7 mouse cellular contexts compared by ENCODE assay signal in the genomic region with DNA sequence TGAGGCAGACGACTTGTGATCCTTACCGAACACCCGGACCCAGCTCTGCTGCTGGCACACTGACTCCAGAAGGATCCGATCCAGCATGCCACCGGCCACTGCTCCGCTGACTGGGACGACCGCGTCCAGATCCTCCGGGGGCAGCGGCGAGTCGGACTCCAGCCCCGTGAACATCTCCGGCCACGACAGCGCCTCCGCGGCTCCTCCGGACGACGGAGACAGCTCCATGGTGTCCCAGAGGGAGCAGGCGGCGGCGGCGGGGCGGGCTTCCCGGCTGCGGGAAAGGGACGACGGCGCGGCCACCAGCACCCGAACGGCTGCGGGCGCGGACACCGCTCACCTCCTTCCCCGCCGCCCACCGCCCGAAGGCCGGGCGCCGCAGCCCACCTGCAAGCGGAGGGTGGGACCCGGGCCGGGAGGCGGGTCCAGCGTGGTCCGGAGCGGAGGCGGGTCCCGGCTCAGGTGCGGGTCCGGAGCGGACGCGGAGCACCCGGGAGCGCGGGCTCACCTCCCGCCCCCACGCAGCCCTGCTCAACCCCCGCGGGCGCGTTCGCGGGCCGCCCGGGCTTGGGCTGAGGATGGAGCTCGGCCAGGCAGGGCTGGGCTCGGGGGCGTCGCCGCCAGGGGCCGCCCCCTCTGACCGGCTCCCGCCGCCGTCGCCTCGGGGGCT. TPM values are rescaled to one million over a fixed set of nuclear protein-coding genes. Genes with fewer than 3 reads are reported as not detected.
A peak's percentile ranks its signal among the peaks of the same experiment; 100 is the strongest.
DNase-seq lines count a peak whose midpoint lies in the region; ATAC-seq and TF ChIP-seq lines count a peak whose summit lies in the region.

No protein-coding gene starts in this region.

- peak; percentile 86 for ATAC-seq in hindbrain, embryonic 14.5 days (ENCODE audit: low FRiP score)

- H3K9ac ChIP-seq in hindbrain, embryonic 14.5 days, result peak overlapping the region; percentile 77

- DNase-seq in WW6 (ENCODE audit: low read depth, low spot score), result peak; percentile 24
- DNase-seq in cerebellum, adult 9-11 months, result peak; percentile 78
- DNase-seq in frontal cortex, postnatal 10 days (ENCODE audit: low spot score in 2 of 2), result peak; percentile 45 to 64
- peak; percentile 29 for DNase-seq in hindbrain, embryonic 14.5 days (ENCODE audit: low spot score)
- DNase-seq in left cerebral cortex, adult 2 months (ENCODE audit: extremely low spot score in 1 of 2, low spot score in 2 of 2), result peak; percentile 57 to 70
- peak; percentile 76 to 78 for DNase-seq in right cerebral cortex, postnatal 10 days (ENCODE audit: low spot score in 2 of 2)

- peaks cover 24% of the 10 kb centered on the region for H3K4me1 ChIP-seq in hindbrain, embryonic 14.5 days (replicated peaks; ENCODE audit: control insufficient read depth, insufficient read depth, low read length)

- no peaks in the 10 kb centered on the region for H3K9me3 ChIP-seq in hindbrain, embryonic 14.5 days (ENCODE audit: control insufficient read depth, low read length)

- no peaks in the 10 kb centered on the region for H3K79me2 ChIP-seq in macrophage (ENCODE audit: inconsistent target)

- H3K27ac ChIP-seq in hindbrain, embryonic 14.5 days, result peak overlapping the region; percentile 93
- H3K27ac ChIP-seq in left cerebral cortex, adult 2 months, result peak overlapping the region; percentile 94
- H3K27ac ChIP-seq in macrophage, result no peak overlapping the region

- H3K4me3 ChIP-seq in hindbrain, embryonic 14.5 days (replicated peaks; ENCODE audit: low read length), result peak overlapping the region; percentile 95
- H3K4me3 ChIP-seq in left cerebral cortex, adult 2 months, result peak overlapping the region; percentile 80
- peak overlapping the region; percentile 42 for H3K4me3 ChIP-seq in macrophage (ENCODE audit: inconsistent target)

- intact Hi-C loops in left cerebral cortex, adult 2 months (cut with DNase I), result loop anchor here (1.0 to 2.0 kb wide), 2 partner anchors 31 to 125 kb away; no protein-coding TSS in a partner anchor

- H3K4me2 ChIP-seq in hindbrain, embryonic 14.5 days (replicated peaks), result peak overlapping the region; percentile 84

- no peak; the same call in 1 of the 2 replicates for TF ChIP-seq CTCF in left cerebral cortex, adult 2 months (IDR thresholded peaks at IDR 0.05)

- H3K36me3 ChIP-seq in hindbrain, embryonic 14.5 days (replicated peaks; ENCODE audit: control insufficient read depth, insufficient read depth), result no peaks in the 10 kb centered on the region
- no peaks in the 10 kb centered on the region for H3K36me3 ChIP-seq in macrophage (ENCODE audit: inconsistent target)

- WGBS in hindbrain, embryonic 14.5 days, result under 1% methylated on average over 62 of the region's 85 CpGs
- WGBS in macrophage (ENCODE audit: missing documents), result 1% methylated on average over 80 of the region's 85 CpGs

- no peaks in the 10 kb centered on the region for H3K27me3 ChIP-seq in hindbrain, embryonic 14.5 days (ENCODE audit: control insufficient read depth, insufficient read depth, low read length)

RNA-seq across cellular contexts. Expression of a gene that starts 0.5 kb away (rescaled TPM):
- polyA plus RNA-seq in hindbrain, embryonic 14.5 days (2014; fragmentation: Nextera tagmentation; extraction: Ambion mirVana), result 42.1 and 45.5 TPM in 2 replicates
- total RNA-seq in left cerebral cortex, adult 2 months (2021), result 10 to 100 TPM; 87.6 to 90.9 TPM
- total RNA-seq in macrophage (2018; cell fraction: chromatin; rRNA removed), result 10 to 100 TPM in 8 of 26 experiments, 1 to 10 TPM in 18; 2.6 to 13.8 (median 6.1) TPM
- 1 to 10 TPM in 17 of 26 experiments, under 1 TPM in 9; 0.77 to 2.3 (median 1.3) TPM for total RNA-seq in macrophage (2018; cell fraction: cytosol; rRNA removed)
- 10 to 100 TPM in 1 of 26 experiments, 1 to 10 TPM in 25; 1.7 to 10.7 (median 3.6) TPM for total RNA-seq in macrophage (2018; cell fraction: nucleus; rRNA removed)
- 0.81 to 1.8 TPM (median 1.6 TPM) in 3 replicates for polyA plus RNA-seq in macrophage (2018)

RNA-seq across cellular contexts. Expression of a gene that starts 46.5 kb away (rescaled TPM):
- 7.6 and 9.9 TPM in 2 replicates for polyA plus RNA-seq in hindbrain, embryonic 14.5 days (2014; fragmentation: Nextera tagmentation; extraction: Ambion mirVana)
- 1 to 10 TPM; 3.7 to 5.0 TPM for total RNA-seq in left cerebral cortex, adult 2 months (2021)
- total RNA-seq in macrophage (2018; cell fraction: chromatin; rRNA removed), result 10 to 100 TPM in 19 of 26 experiments, 1 to 10 TPM in 7; 5.7 to 17.6 (median 13.3) TPM
- total RNA-seq in macrophage (2018; cell fraction: cytosol; rRNA removed), result 10 to 100 TPM in 10 of 26 experiments, 1 to 10 TPM in 16; 7.5 to 12.0 (median 9.6) TPM
- total RNA-seq in macrophage (2018; cell fraction: nucleus; rRNA removed), result 10 to 100 TPM in 22 of 26 experiments, 1 to 10 TPM in 4; 5.4 to 20.8 (median 15.7) TPM
- polyA plus RNA-seq in macrophage (2018), result 8.7 to 9.9 TPM (median 9.4 TPM) in 3 replicates

Comparison
In these comparisons a context has a peak if more than half of its experiments do, and no peak if none do; other contexts are left out.
1. DNase-seq: peak in every context shown above with its lines; median percentile 78 in cerebellum, adult 9-11 months; 77 in right cerebral cortex, postnatal 10 days; 64 in left cerebral cortex, adult 2 months; 54 in frontal cortex, postnatal 10 days; 29 in hindbrain, embryonic 14.5 days; 24 in WW6.
2. H3K4me3 ChIP-seq: peak in every context shown above with its lines; median percentile 95 in hindbrain, embryonic 14.5 days; 80 in left cerebral cortex, adult 2 months; 42 in macrophage.
3. RNA of a gene that starts 0.5 kb away (polyA plus RNA-seq): 42.1 to 45.5 TPM in hindbrain, embryonic 14.5 days; 0.81 to 1.8 TPM in macrophage; every median in the first group is over 10 times any median in the second.